Mouse (Mus musculus): ENCODE measurements around the gene Klf16. TPM values are rescaled to one million over a fixed set of nuclear protein-coding genes. Genes with fewer than 3 reads are reported as not detected.

The Klf16 gene
- total and polyA plus RNA-seq, 2 experiments: 0.74 to 5.5 TPM

- no peak overlapping the region for H3K27ac ChIP-seq (replicated peaks; ENCODE audit: insufficient read depth, low read depth, low read length)
- no peak overlapping the region for H3K9ac ChIP-seq (ENCODE audit: low read depth, low read length)
- 0 out of 2 replicates have a peak, but pooled peaks cover 1% of the 10 kb centered on the region for H3K4me1 ChIP-seq (ENCODE audit: control insufficient read depth, insufficient read depth, low read length)
Measured at GRCm38 (mm10) chr10:80548428-80549006, 28.6 kb downstream of the Klf16 start.

DNA sequence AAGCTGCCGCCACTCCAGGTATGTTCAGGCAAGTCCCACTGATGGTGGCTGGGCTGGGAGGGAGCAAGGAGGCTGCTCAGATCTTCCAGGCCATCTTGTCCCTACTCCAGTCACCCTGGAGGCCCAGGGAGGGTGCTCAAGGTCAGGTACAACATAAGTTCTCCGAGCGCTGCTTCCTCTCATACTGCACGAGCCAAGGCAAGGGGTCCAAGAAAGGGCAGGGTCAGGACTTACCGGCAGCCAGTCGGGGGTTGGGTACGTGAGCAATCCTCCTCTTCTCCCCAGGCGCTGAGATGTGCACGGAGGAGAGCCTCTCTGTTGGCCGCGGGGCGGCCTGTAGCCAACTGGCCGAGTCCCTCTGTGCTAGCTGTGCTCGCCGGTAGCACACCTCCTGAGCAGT is 29.6 kb downstream of the Klf16 start:
- no peak for DNase-seq (ENCODE audit: extremely low read depth, low read depth, low spot score)
- Histone ChIP-seq H3K4me1 (ENCODE audit: control insufficient read depth, insufficient read depth, low read length) (no peaks in the 10 kb centered on the region), H3K27me3 (ENCODE audit: control insufficient read depth, insufficient read depth, low read length) (no peaks in the 10 kb centered on the region), H3K36me3 (ENCODE audit: control insufficient read depth, insufficient read depth, low read length) (peaks cover 17% of the 10 kb centered on the region), H3K27ac (replicated peaks; ENCODE audit: insufficient read depth, low read depth, low read length) (no peak overlapping the region), H3K9ac (ENCODE audit: low read depth, low read length) (no peak overlapping the region), H3K4me3 (ENCODE audit: insufficient read depth, low read depth, low read length) (no peak overlapping the region), H3K79me2 (ENCODE audit: control insufficient read depth, insufficient read depth, low read length) (no peaks in the 10 kb centered on the region)
- TF ChIP-seq CTCF (IDR thresholded peaks at IDR 0.05; ENCODE audit: low read depth, low read length) (no peak), POLR2A (IDR thresholded peaks at IDR 0.05; ENCODE audit: extremely low read depth, insufficient read depth, low read length) (no peak)
- WGBS: 92% methylated on average over 15 of the region's 15 CpGs

More at GRCm38 (mm10) chr10:80548428-80549006, 28.6 kb downstream of the Klf16 start:
- peak; percentile 31 for DNase-seq (ENCODE audit: extremely low read depth, low read depth, low spot score)
- TF ChIP-seq CTCF (IDR thresholded peaks at IDR 0.05; ENCODE audit: low read depth, low read length): peak; percentile 82
- TF ChIP-seq POLR2A (IDR thresholded peaks at IDR 0.05; ENCODE audit: extremely low read depth, insufficient read depth, low read length): no peak
- H3K79me2 ChIP-seq (ENCODE audit: control insufficient read depth, insufficient read depth, low read length): peaks cover 7% of the 10 kb centered on the region
- peaks cover 17% of the 10 kb centered on the region for H3K36me3 ChIP-seq (ENCODE audit: control insufficient read depth, insufficient read depth, low read length)
- H3K27me3 ChIP-seq (ENCODE audit: control insufficient read depth, insufficient read depth, low read length): no peaks in the 10 kb centered on the region
- WGBS: 75% methylated on average over 10 of the region's 10 CpGs
- H3K4me3 ChIP-seq (ENCODE audit: insufficient read depth, low read depth, low read length): no peak overlapping the region

GRCm38 (mm10) chr10:80546945-80547344 is 30.2 kb downstream of the Klf16 start:
- Histone ChIP-seq H3K4me3 (ENCODE audit: insufficient read depth, low read depth, low read length) (no peak overlapping the region), H3K27me3 (ENCODE audit: control insufficient read depth, insufficient read depth, low read length) (no peaks in the 10 kb centered on the region), H3K36me3 (ENCODE audit: control insufficient read depth, insufficient read depth, low read length) (peaks cover 17% of the 10 kb centered on the region), H3K79me2 (ENCODE audit: control insufficient read depth, insufficient read depth, low read length) (no peaks in the 10 kb centered on the region), H3K4me1 (ENCODE audit: control insufficient read depth, insufficient read depth, low read length) (no peaks in the 10 kb centered on the region), H3K27ac (replicated peaks; ENCODE audit: insufficient read depth, low read depth, low read length) (no peak overlapping the region), H3K9ac (ENCODE audit: low read depth, low read length) (no peak overlapping the region)
- 92% methylated on average over 4 of the region's 4 CpGs for WGBS
- DNase-seq (ENCODE audit: extremely low read depth, low read depth, low spot score): no peak
- TF ChIP-seq CTCF (IDR thresholded peaks at IDR 0.05; ENCODE audit: low read depth, low read length) (no peak), POLR2A (IDR thresholded peaks at IDR 0.05; ENCODE audit: extremely low read depth, insufficient read depth, low read length) (no peak)

DNA sequence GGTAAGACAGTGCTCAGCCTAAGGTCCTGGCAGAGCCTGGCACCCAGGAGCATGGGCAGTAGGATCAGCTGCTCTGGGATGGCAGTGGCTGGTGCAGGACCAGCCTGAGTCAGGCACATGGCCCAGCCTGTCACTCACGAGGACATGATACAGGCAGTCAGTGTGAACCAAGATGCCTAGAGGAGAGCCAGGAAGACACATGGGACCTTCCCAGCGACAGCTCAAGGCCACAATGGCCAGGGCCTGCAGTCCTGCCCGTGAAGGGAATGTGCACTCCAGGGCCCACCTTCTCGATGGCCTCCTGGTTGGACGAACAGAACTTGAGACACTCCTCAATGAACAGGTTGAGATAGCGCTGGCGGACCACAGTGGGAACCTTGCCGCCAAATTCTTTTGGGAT is 31.5 kb downstream of the Klf16 start:
- Histone ChIP-seq H3K9ac (ENCODE audit: low read depth, low read length) (no peak overlapping the region), H3K79me2 (ENCODE audit: control insufficient read depth, insufficient read depth, low read length) (no peaks in the 10 kb centered on the region), H3K4me1 (ENCODE audit: control insufficient read depth, insufficient read depth, low read length) (no peaks in the 10 kb centered on the region), H3K27me3 (ENCODE audit: control insufficient read depth, insufficient read depth, low read length) (no peaks in the 10 kb centered on the region), H3K4me3 (ENCODE audit: insufficient read depth, low read depth, low read length) (no peak overlapping the region), H3K36me3 (ENCODE audit: control insufficient read depth, insufficient read depth, low read length) (peaks cover 17% of the 10 kb centered on the region), H3K27ac (replicated peaks; ENCODE audit: insufficient read depth, low read depth, low read length) (no peak overlapping the region)
- WGBS: 88% methylated on average over 8 of the region's 8 CpGs
- DNase-seq (ENCODE audit: extremely low read depth, low read depth, low spot score): no peak
- TF ChIP-seq POLR2A (IDR thresholded peaks at IDR 0.05; ENCODE audit: extremely low read depth, insufficient read depth, low read length): no peak
- TF ChIP-seq CTCF (IDR thresholded peaks at IDR 0.05; ENCODE audit: low read depth, low read length): no peak

DNA sequence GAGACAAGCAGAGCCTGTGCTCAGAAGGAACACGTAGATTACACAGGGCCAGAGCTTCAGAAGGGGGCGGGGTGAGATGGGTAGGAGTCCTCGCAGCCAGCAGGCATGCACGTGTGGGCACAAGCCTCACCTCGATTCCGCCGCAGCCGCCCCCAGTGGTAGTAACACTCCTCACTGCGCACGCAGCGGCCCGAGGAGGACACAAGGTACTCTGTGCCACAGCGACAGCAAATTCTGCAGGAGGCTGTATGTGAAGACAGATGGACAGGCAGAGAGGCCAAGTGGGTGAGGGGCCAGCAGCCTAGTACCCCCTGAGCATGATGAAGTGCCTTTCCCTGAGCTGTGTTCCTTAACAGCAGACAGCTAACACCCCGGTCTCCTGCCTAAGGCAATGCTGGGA is 33.2 kb downstream of the Klf16 start:
- H3K9ac ChIP-seq (ENCODE audit: low read depth, low read length): no peak overlapping the region
- H3K4me1 ChIP-seq (ENCODE audit: control insufficient read depth, insufficient read depth, low read length): no peaks in the 10 kb centered on the region

DNA sequence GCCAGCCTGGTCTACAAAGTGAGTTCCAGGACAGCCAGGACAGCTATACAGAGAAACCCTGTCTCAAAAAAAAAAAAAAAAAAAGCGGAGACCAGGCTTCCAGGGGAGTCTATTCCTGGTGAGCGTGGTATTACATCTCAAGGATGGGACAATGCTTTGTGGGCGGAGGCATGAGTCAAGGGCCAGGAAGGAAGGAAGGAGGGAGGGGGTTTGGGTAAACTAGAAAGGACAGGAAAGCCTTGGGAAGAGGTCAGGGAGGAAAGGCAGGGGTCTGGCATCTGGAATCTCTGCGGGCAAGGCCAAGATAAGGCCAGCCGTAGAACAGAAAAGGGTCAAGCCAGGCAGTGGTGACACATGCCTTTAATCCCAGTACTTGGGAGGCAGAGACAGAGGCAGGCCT is 37.6 kb downstream of the Klf16 start:
- no peak for DNase-seq (ENCODE audit: extremely low read depth, low read depth, low spot score)
- Histone ChIP-seq H3K36me3 (ENCODE audit: control insufficient read depth, insufficient read depth, low read length) (peaks cover 4% of the 10 kb centered on the region; the same call in 1 of the 2 replicates), H3K4me3 (ENCODE audit: insufficient read depth, low read depth, low read length) (no peak overlapping the region), H3K4me1 (ENCODE audit: control insufficient read depth, insufficient read depth, low read length) (no peaks in the 10 kb centered on the region), H3K9ac (ENCODE audit: low read depth, low read length) (no peak overlapping the region), H3K79me2 (ENCODE audit: control insufficient read depth, insufficient read depth, low read length) (no peaks in the 10 kb centered on the region), H3K27ac (replicated peaks; ENCODE audit: insufficient read depth, low read depth, low read length) (no peak overlapping the region), H3K27me3 (ENCODE audit: control insufficient read depth, insufficient read depth, low read length) (no peaks in the 10 kb centered on the region)
- WGBS: 59% methylated on average over 4 of the region's 5 CpGs
- TF ChIP-seq CTCF (IDR thresholded peaks at IDR 0.05; ENCODE audit: low read depth, low read length) (no peak), POLR2A (IDR thresholded peaks at IDR 0.05; ENCODE audit: extremely low read depth, insufficient read depth, low read length) (no peak)

More for the DNA sequence above, 33.2 kb downstream of the Klf16 start:
- Histone ChIP-seq H3K36me3 (ENCODE audit: control insufficient read depth, insufficient read depth, low read length) (peaks cover 17% of the 10 kb centered on the region), H3K27me3 (ENCODE audit: control insufficient read depth, insufficient read depth, low read length) (no peaks in the 10 kb centered on the region), H3K79me2 (ENCODE audit: control insufficient read depth, insufficient read depth, low read length) (no peaks in the 10 kb centered on the region), H3K27ac (replicated peaks; ENCODE audit: insufficient read depth, low read depth, low read length) (no peak overlapping the region), H3K4me3 (ENCODE audit: insufficient read depth, low read depth, low read length) (no peak overlapping the region)
- WGBS: 95% methylated on average over 14 of the region's 14 CpGs
- DNase-seq (ENCODE audit: extremely low read depth, low read depth, low spot score): no peak
- TF ChIP-seq POLR2A (IDR thresholded peaks at IDR 0.05; ENCODE audit: extremely low read depth, insufficient read depth, low read length): no peak
- TF ChIP-seq CTCF (IDR thresholded peaks at IDR 0.05; ENCODE audit: low read depth, low read length): no peak

Data from liver, adult 2 months (tissue).